In the genomic region with DNA sequence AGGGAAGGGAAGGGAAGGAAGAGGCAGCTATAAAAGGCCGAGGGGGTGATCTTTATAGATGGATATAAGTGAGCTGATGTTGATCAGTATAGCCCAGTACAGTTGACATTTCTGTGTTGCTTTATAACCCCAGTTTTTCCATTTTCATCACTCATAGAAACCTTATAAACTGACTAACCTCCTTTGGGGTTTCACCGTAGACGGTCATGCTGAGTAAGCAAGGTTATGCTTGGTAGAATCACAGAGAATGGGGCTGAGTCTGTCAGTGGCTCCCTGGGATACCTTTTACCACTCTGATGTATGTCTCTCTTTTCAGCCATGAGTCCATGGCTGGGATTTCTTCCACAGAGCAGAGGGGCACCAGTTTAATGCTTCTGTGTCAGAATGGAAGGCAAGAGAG, we compare ENCODE assay signal across 15 mouse cellular contexts.
DNase-seq lines count a peak whose midpoint lies in the region; ATAC-seq and TF ChIP-seq lines count a peak whose summit lies in the region.
"Had no signal": no experiment of that assay in that cellular context is flagged by ENCODE, and none has a peak within 500 bp of the region (broad histone marks: within the 10 kb centered on the region; RNA-seq: fewer than 3 reads in every experiment).

No protein-coding gene starts in this region.

- H3K4me3 ChIP-seq in forebrain, embryonic 14.5 days (ENCODE audit: low read depth, low read length): no peak overlapping the region
- no peak overlapping the region for H3K4me3 ChIP-seq in forebrain, postnatal 0 days (ENCODE audit: low read depth, low read length)
- no peak overlapping the region for H3K4me3 ChIP-seq in neural tube, embryonic 11.5 days (ENCODE audit: low read depth, low read length)
- no peak overlapping the region for H3K4me3 ChIP-seq in midbrain, embryonic 14.5 days (replicated peaks; ENCODE audit: low read depth, low read length)
- H3K4me3 ChIP-seq: embryonic facial prominence, embryonic 15.5 days; layer of hippocampus, adult 2 months; left cerebral cortex, adult 2 months; limb, embryonic 13.5 days; liver, embryonic 15.5 days had no signal

- peak overlapping the region; percentile 71 for H3K27ac ChIP-seq in forebrain, embryonic 14.5 days (ENCODE audit: low read depth, low read length)
- no peak overlapping the region for H3K27ac ChIP-seq in forebrain, postnatal 0 days (ENCODE audit: low read depth, low read length)
- H3K27ac ChIP-seq in neural tube, embryonic 11.5 days (ENCODE audit: low read depth, low read length): no peak overlapping the region
- H3K27ac ChIP-seq in midbrain, embryonic 14.5 days (replicated peaks; ENCODE audit: low read depth, low read length): peak overlapping the region; percentile 76
- H3K27ac ChIP-seq: embryonic facial prominence, embryonic 15.5 days; layer of hippocampus, adult 2 months; left cerebral cortex, adult 2 months; limb, embryonic 13.5 days; liver, embryonic 15.5 days had no signal

- TF ChIP-seq CTCF in forebrain, postnatal 0 days (IDR thresholded peaks at IDR 0.05; ENCODE audit: low read depth): no peak

- 63% methylated on average over 3 of the region's 3 CpGs for WGBS in forebrain, embryonic 14.5 days
- 50% methylated on average over 3 of the region's 3 CpGs for WGBS in forebrain, postnatal 0 days
- 54% methylated on average over 3 of the region's 3 CpGs for WGBS in neural tube, embryonic 11.5 days
- WGBS in midbrain, embryonic 14.5 days: 23% methylated on average over 3 of the region's 3 CpGs

- peaks cover 4% of the 10 kb centered on the region; the same call in 1 of the 2 replicates for H3K4me1 ChIP-seq in forebrain, embryonic 14.5 days (ENCODE audit: control insufficient read depth, insufficient read depth, low read length)
- no peaks in the 10 kb centered on the region for H3K4me1 ChIP-seq in forebrain, postnatal 0 days (ENCODE audit: insufficient read depth)
- H3K4me1 ChIP-seq in neural tube, embryonic 11.5 days (ENCODE audit: control insufficient read depth, insufficient read depth, low read length): peaks cover 4% of the 10 kb centered on the region; the same call in 1 of the 2 replicates
- H3K4me1 ChIP-seq in midbrain, embryonic 14.5 days (ENCODE audit: control insufficient read depth, insufficient read depth, low read length): peaks cover 22% of the 10 kb centered on the region
- H3K4me1 ChIP-seq: limb, embryonic 13.5 days; liver, embryonic 15.5 days had no signal

- no peaks in the 10 kb centered on the region for H3K9me3 ChIP-seq in forebrain, embryonic 14.5 days (replicated peaks; ENCODE audit: control insufficient read depth, low read length)
- no peaks in the 10 kb centered on the region for H3K9me3 ChIP-seq in forebrain, postnatal 0 days (ENCODE audit: low read length)
- H3K9me3 ChIP-seq in neural tube, embryonic 11.5 days (ENCODE audit: control insufficient read depth, low read length): no peaks in the 10 kb centered on the region
- H3K9me3 ChIP-seq in midbrain, embryonic 14.5 days (ENCODE audit: control insufficient read depth, low read length): no peaks in the 10 kb centered on the region
- H3K9me3 ChIP-seq: embryonic facial prominence, embryonic 15.5 days; G1E; limb, embryonic 13.5 days; liver, embryonic 15.5 days had no signal

- H3K27me3 ChIP-seq in forebrain, embryonic 14.5 days (replicated peaks; ENCODE audit: control insufficient read depth, insufficient read depth, low read length): no peaks in the 10 kb centered on the region
- no peaks in the 10 kb centered on the region for H3K27me3 ChIP-seq in forebrain, postnatal 0 days (ENCODE audit: insufficient read depth, low read length)
- H3K27me3 ChIP-seq in neural tube, embryonic 11.5 days (ENCODE audit: control insufficient read depth, insufficient read depth, low read length): no peaks in the 10 kb centered on the region
- H3K27me3 ChIP-seq in midbrain, embryonic 14.5 days (ENCODE audit: control insufficient read depth, insufficient read depth, low read length): no peaks in the 10 kb centered on the region
- H3K27me3 ChIP-seq: embryonic facial prominence, embryonic 15.5 days; limb, embryonic 13.5 days; liver, embryonic 15.5 days had no signal

- no peaks in the 10 kb centered on the region for H3K36me3 ChIP-seq in forebrain, embryonic 14.5 days (ENCODE audit: control insufficient read depth, insufficient read depth, low read length)
- no peaks in the 10 kb centered on the region for H3K36me3 ChIP-seq in forebrain, postnatal 0 days (ENCODE audit: insufficient read depth)
- no peaks in the 10 kb centered on the region for H3K36me3 ChIP-seq in neural tube, embryonic 11.5 days (ENCODE audit: control insufficient read depth, insufficient read depth, low read length)
- H3K36me3 ChIP-seq in midbrain, embryonic 14.5 days (ENCODE audit: control insufficient read depth, insufficient read depth, low read length): no peaks in the 10 kb centered on the region
- H3K36me3 ChIP-seq: embryonic facial prominence, embryonic 15.5 days; G1E; limb, embryonic 13.5 days; liver, embryonic 15.5 days had no signal

- no peak overlapping the region for H3K4me2 ChIP-seq in forebrain, embryonic 14.5 days (ENCODE audit: low read length)
- H3K4me2 ChIP-seq in forebrain, postnatal 0 days (ENCODE audit: low read depth): no peak overlapping the region
- H3K4me2 ChIP-seq in neural tube, embryonic 11.5 days (ENCODE audit: low read depth): no peak overlapping the region
- no peak overlapping the region for H3K4me2 ChIP-seq in midbrain, embryonic 14.5 days (ENCODE audit: low read length)
- H3K4me2 ChIP-seq: embryonic facial prominence, embryonic 15.5 days; limb, embryonic 13.5 days; liver, embryonic 15.5 days had no signal

- DNase-seq in forebrain, embryonic 14.5 days (ENCODE audit: low spot score): no peak
- DNase-seq in forebrain, postnatal 0 days: no peak
- DNase-seq in neural tube, embryonic 11.5 days (ENCODE audit: low spot score): no peak
- no peak for DNase-seq in neural tube, embryonic 10.5 days (ENCODE audit: extremely low spot score, low spot score)
- DNase-seq in midbrain, embryonic 14.5 days: peak; percentile 28
- no peak for DNase-seq in right cerebral cortex, adult 18-20 months
- no peak for DNase-seq in retina, postnatal 1 day
- no peak for DNase-seq in lung, adult 18-20 months
- DNase-seq: lung, postnatal 14 days had no signal

- peak; percentile 60 for ATAC-seq in forebrain, embryonic 14.5 days
- no peak for ATAC-seq in forebrain, postnatal 0 days
- ATAC-seq in neural tube, embryonic 11.5 days (ENCODE audit: insufficient read depth, low FRiP score, low TSS enrichment): peak; percentile 77
- peak; percentile 32; the same call in 1 of the 2 replicates for ATAC-seq in midbrain, embryonic 14.5 days (ENCODE audit: low FRiP score, low TSS enrichment)

- H3K9ac ChIP-seq in forebrain, embryonic 14.5 days (ENCODE audit: low read length): no peak overlapping the region
- no peak overlapping the region for H3K9ac ChIP-seq in forebrain, postnatal 0 days
- H3K9ac ChIP-seq in neural tube, embryonic 11.5 days (ENCODE audit: low read length): no peak overlapping the region
- no peak overlapping the region for H3K9ac ChIP-seq in midbrain, embryonic 14.5 days (replicated peaks; ENCODE audit: low read length)
- H3K9ac ChIP-seq: embryonic facial prominence, embryonic 15.5 days; limb, embryonic 13.5 days; liver, embryonic 15.5 days had no signal

Comparison
In these comparisons a context has a peak if more than half of its experiments do, and no peak if none do; other contexts are left out.
1. H3K27ac ChIP-seq: peak in forebrain, embryonic 14.5 days (single experiment) and midbrain, embryonic 14.5 days (single experiment); none in forebrain, postnatal 0 days (single experiment) and neural tube, embryonic 11.5 days (single experiment).